Mouse (Mus musculus): Measurements from ENCODE around the gene Csf2rb2. TPM values are rescaled to one million over a fixed set of nuclear protein-coding genes. Genes with fewer than 3 reads are reported as not detected.
A peak's percentile ranks its signal among the peaks of the same experiment; 100 is the strongest.
"Not testable (repeated sequence)": the region's sequence is repeated elsewhere in the genome, so short reads cannot be mapped to it uniquely, and the experiment has no call there.

Gene Csf2rb2
- polyA plus RNA-seq, 1 experiment: 0.29 TPM

- TF ChIP-seq CTCF (IDR thresholded peaks at IDR 0.05; ENCODE audit: borderline replicate concordance, extremely low read depth, insufficient read depth, insufficient read length) (no peak), POLR2A (IDR thresholded peaks at IDR 0.05; ENCODE audit: borderline replicate concordance, extremely low read depth, insufficient read depth, insufficient read length, poor library complexity, severe bottlenecking) (no peak)
- no peak for DNase-seq (ENCODE audit: low read depth)
Observed at GRCm38 (mm10) chr15:78267441-78267840, 38.1 kb downstream of the Csf2rb2 start.

- DNase-seq (ENCODE audit: low read depth): peak; percentile 45
- TF ChIP-seq POLR2A (IDR thresholded peaks at IDR 0.05; ENCODE audit: borderline replicate concordance, extremely low read depth, insufficient read depth, insufficient read length, poor library complexity, severe bottlenecking): no peak
- no peak for TF ChIP-seq CTCF (IDR thresholded peaks at IDR 0.05; ENCODE audit: borderline replicate concordance, extremely low read depth, insufficient read depth, insufficient read length)
Observed at GRCm38 (mm10) chr15:78263286-78263685, 42.2 kb downstream of the Csf2rb2 start.

- no peak for DNase-seq (ENCODE audit: low read depth)
- TF ChIP-seq CTCF (IDR thresholded peaks at IDR 0.05; ENCODE audit: borderline replicate concordance, extremely low read depth, insufficient read depth, insufficient read length): no peak
- TF ChIP-seq POLR2A (IDR thresholded peaks at IDR 0.05; ENCODE audit: borderline replicate concordance, extremely low read depth, insufficient read depth, insufficient read length, poor library complexity, severe bottlenecking): no peak
Observed at GRCm38 (mm10) chr15:78260668-78261333, 44.7 kb downstream of the Csf2rb2 start.

GRCm38 (mm10) chr15:78258246-78258865 is 47.2 kb downstream of the Csf2rb2 start:
- TF ChIP-seq CTCF (IDR thresholded peaks at IDR 0.05; ENCODE audit: borderline replicate concordance, extremely low read depth, insufficient read depth, insufficient read length): no peak
- no peak for TF ChIP-seq POLR2A (IDR thresholded peaks at IDR 0.05; ENCODE audit: borderline replicate concordance, extremely low read depth, insufficient read depth, insufficient read length, poor library complexity, severe bottlenecking)
- DNase-seq (ENCODE audit: low read depth): no peak

- TF ChIP-seq POLR2A (IDR thresholded peaks at IDR 0.05; ENCODE audit: borderline replicate concordance, extremely low read depth, insufficient read depth, insufficient read length, poor library complexity, severe bottlenecking) (no peak), CTCF (IDR thresholded peaks at IDR 0.05; ENCODE audit: borderline replicate concordance, extremely low read depth, insufficient read depth, insufficient read length) (peak; percentile 78; the same call in 1 of the 2 replicates)
- DNase-seq (ENCODE audit: low read depth): peak; percentile 77
Observed at GRCm38 (mm10) chr15:78257326-78258050, 48.0 kb downstream of the Csf2rb2 start.

GRCm38 (mm10) chr15:78256602-78257259 is 48.8 kb downstream of the Csf2rb2 start:
- DNase-seq (ENCODE audit: low read depth): not testable (repeated sequence)

GRCm38 (mm10) chr15:78254751-78255150 is 50.8 kb downstream of the Csf2rb2 start:
- DNase-seq (ENCODE audit: low read depth): peak; percentile 78
- TF ChIP-seq POLR2A (IDR thresholded peaks at IDR 0.05; ENCODE audit: borderline replicate concordance, extremely low read depth, insufficient read depth, insufficient read length, poor library complexity, severe bottlenecking) (no peak), CTCF (IDR thresholded peaks at IDR 0.05; ENCODE audit: borderline replicate concordance, extremely low read depth, insufficient read depth, insufficient read length) (peak; percentile 50; the same call in 1 of the 2 replicates)

GRCm38 (mm10) chr15:78248410-78248809 is 57.1 kb downstream of the Csf2rb2 start:
- DNase-seq (ENCODE audit: low read depth): no peak
- no peak for TF ChIP-seq POLR2A (IDR thresholded peaks at IDR 0.05; ENCODE audit: borderline replicate concordance, extremely low read depth, insufficient read depth, insufficient read length, poor library complexity, severe bottlenecking)
- no peak for TF ChIP-seq CTCF (IDR thresholded peaks at IDR 0.05; ENCODE audit: borderline replicate concordance, extremely low read depth, insufficient read depth, insufficient read length)

- DNase-seq (ENCODE audit: low read depth): no peak
- TF ChIP-seq CTCF (IDR thresholded peaks at IDR 0.05; ENCODE audit: borderline replicate concordance, extremely low read depth, insufficient read depth, insufficient read length): no peak
- no peak for TF ChIP-seq POLR2A (IDR thresholded peaks at IDR 0.05; ENCODE audit: borderline replicate concordance, extremely low read depth, insufficient read depth, insufficient read length, poor library complexity, severe bottlenecking)
Observed at GRCm38 (mm10) chr15:78247659-78248058, 57.9 kb downstream of the Csf2rb2 start.

- no peak for DNase-seq (ENCODE audit: low read depth)
- no peak for TF ChIP-seq CTCF (IDR thresholded peaks at IDR 0.05; ENCODE audit: borderline replicate concordance, extremely low read depth, insufficient read depth, insufficient read length)
- TF ChIP-seq POLR2A (IDR thresholded peaks at IDR 0.05; ENCODE audit: borderline replicate concordance, extremely low read depth, insufficient read depth, insufficient read length, poor library complexity, severe bottlenecking): no peak
Observed at GRCm38 (mm10) chr15:78246143-78247116, 59.1 kb downstream of the Csf2rb2 start.
